Mouse (Mus musculus) intestine, embryonic 15.5 days (tissue): ENCODE measurements around the gene Fbxo11. TPM values are rescaled to one million over a fixed set of nuclear protein-coding genes. Genes with fewer than 3 reads are reported as not detected.
"Not testable (repeated sequence)": the region's sequence is repeated elsewhere in the genome, so short reads cannot be mapped to it uniquely, and the experiment has no call there.

Source experiments
- ATAC-seq: fragments of 200-750 bp; cut with Nextera tagmentation; 2 replicates; pipeline ENCODE4 v1.8.0; 2017; ENCODE audit warnings: moderate TSS enrichment, moderate library complexity
- H3K27ac ChIP-seq: fragments of 300-500 bp; sonication (generic); 2 replicates; pipeline ENCODE4 v1.5.1; 2015; ENCODE audit warnings: mild to moderate bottlenecking, inconsistent platforms
- H3K27me3 ChIP-seq: fragments of 300-500 bp; sonication (generic); replicated peaks from 2 replicates; pipeline ENCODE4 v1.6.1; 2015; ENCODE audit warnings: inconsistent platforms
- H3K36me3 ChIP-seq: fragments of 300-500 bp; sonication (generic); 2 replicates; pipeline ENCODE4 v1.6.1; 2015; ENCODE audit warnings: inconsistent platforms
- H3K4me1 ChIP-seq: fragments of 300-500 bp; sonication (generic); replicated peaks from 2 replicates; pipeline ENCODE4 v1.6.1; 2015; ENCODE audit warnings: inconsistent platforms
- H3K4me2 ChIP-seq: fragments of 300-500 bp; sonication (generic); replicated peaks from 2 replicates; pipeline ENCODE4 v1.6.1; 2015; ENCODE audit warnings: mild to moderate bottlenecking, inconsistent platforms
- H3K4me3 ChIP-seq: fragments of 300-500 bp; sonication (generic); replicated peaks from 2 replicates; pipeline ENCODE4 v1.5.1; 2015; ENCODE audit warnings: inconsistent platforms
- H3K9ac ChIP-seq: fragments of 300-500 bp; sonication (generic); 2 replicates; pipeline ENCODE4 v1.6.1; 2015; ENCODE audit warnings: inconsistent platforms
- H3K9me3 ChIP-seq: fragments of 300-500 bp; sonication (generic); 2 replicates; pipeline ENCODE4 v1.6.1; 2016; ENCODE audit warnings: inconsistent platforms
- WGBS: fragments of 180-500 bp; shearing (Covaris S2); methylation state at CpG from one replicate; pipeline ENCODE4 v1.1.7; 2015; 5-methylcytosine and 5-hydroxymethylcytosine counted together
- polyA plus RNA-seq: library from polyadenylated mRNA; unstranded; fragments of >200 nt; fragmentation: Nextera tagmentation; extraction: Ambion mirVana; gene quantifications from 2 replicates; pipeline ENCODE4 v1.2.1, GENCODE M21; 2015

The Fbxo11 gene
- polyA plus RNA-seq, 1 experiment from 2014 or later: 12.9 TPM

GRCm38 (mm10) chr17:87985916-87986315, 79.2 kb downstream of the Fbxo11 start:
- 89% methylated on average over 8 of the region's 8 CpGs for WGBS
- Histone ChIP-seq H3K27ac (no peak overlapping the region), H3K4me3 (no peak overlapping the region), H3K4me2 (no peak overlapping the region), H3K9ac (no peak overlapping the region), H3K9me3 (no peaks in the 10 kb centered on the region), H3K27me3 (no peaks in the 10 kb centered on the region), H3K36me3 (peaks cover 28% of the 10 kb centered on the region), H3K4me1 (no peaks in the 10 kb centered on the region)
- ATAC-seq: no peak

- H3K27me3 ChIP-seq: no peaks in the 10 kb centered on the region
- H3K4me3 ChIP-seq: no peak overlapping the region
- H3K36me3 ChIP-seq: peaks cover 25% of the 10 kb centered on the region
- no peak overlapping the region for H3K4me2 ChIP-seq
- peak; percentile 44; the same call in 1 of the 2 replicates for ATAC-seq
- WGBS: 90% methylated on average over 20 of the region's 20 CpGs
- no peak overlapping the region for H3K27ac ChIP-seq
- H3K9me3 ChIP-seq: no peaks in the 10 kb centered on the region
- no peaks in the 10 kb centered on the region for H3K4me1 ChIP-seq
- no peak overlapping the region for H3K9ac ChIP-seq
Measured at GRCm38 (mm10) chr17:87984440-87985214, 80.5 kb downstream of the Fbxo11 start.

GRCm38 (mm10) chr17:87983313-87983712, 81.8 kb downstream of the Fbxo11 start:
- WGBS: 36% methylated on average over 4 of the region's 4 CpGs
- Histone ChIP-seq H3K27ac (no peak overlapping the region), H3K36me3 (peaks cover 26% of the 10 kb centered on the region), H3K27me3 (no peaks in the 10 kb centered on the region), H3K4me1 (0 out of 2 replicates have a peak, but pooled peaks cover 3% of the 10 kb centered on the region), H3K9me3 (no peaks in the 10 kb centered on the region), H3K4me3 (no peak overlapping the region), H3K9ac (no peak overlapping the region), H3K4me2 (no peak overlapping the region)
- ATAC-seq: peak; percentile 70

DNA sequence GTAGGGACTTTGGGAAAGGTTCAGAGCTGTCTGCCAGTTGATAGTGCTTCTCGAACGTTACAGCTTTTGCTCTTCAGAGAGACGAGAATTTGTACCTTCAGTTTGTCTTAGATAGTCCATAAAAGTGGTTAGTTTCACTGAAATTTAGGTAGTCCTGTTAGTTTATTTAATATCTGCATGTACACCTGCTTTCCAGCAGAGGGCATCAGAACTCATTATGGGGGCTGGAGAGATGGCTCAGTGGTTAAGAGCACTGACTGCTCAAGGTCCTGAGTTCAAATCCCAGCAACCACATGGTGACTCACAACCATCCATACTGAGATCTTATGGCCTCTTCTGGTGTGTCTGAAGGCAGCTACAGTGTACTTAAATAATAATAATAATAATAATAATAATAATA, 83.0 kb downstream of the Fbxo11 start:
- no peak overlapping the region for H3K4me3 ChIP-seq
- H3K9ac ChIP-seq: no peak overlapping the region
- no peaks in the 10 kb centered on the region for H3K27me3 ChIP-seq
- no peak for ATAC-seq
- no peaks in the 10 kb centered on the region for H3K9me3 ChIP-seq
- peaks cover 23% of the 10 kb centered on the region for H3K36me3 ChIP-seq
- 85% methylated on average over 3 of the region's 3 CpGs for WGBS
- H3K4me2 ChIP-seq: no peak overlapping the region
- H3K4me1 ChIP-seq: 0 out of 2 replicates have a peak, but pooled peaks cover 5% of the 10 kb centered on the region
- H3K27ac ChIP-seq: no peak overlapping the region

DNA sequence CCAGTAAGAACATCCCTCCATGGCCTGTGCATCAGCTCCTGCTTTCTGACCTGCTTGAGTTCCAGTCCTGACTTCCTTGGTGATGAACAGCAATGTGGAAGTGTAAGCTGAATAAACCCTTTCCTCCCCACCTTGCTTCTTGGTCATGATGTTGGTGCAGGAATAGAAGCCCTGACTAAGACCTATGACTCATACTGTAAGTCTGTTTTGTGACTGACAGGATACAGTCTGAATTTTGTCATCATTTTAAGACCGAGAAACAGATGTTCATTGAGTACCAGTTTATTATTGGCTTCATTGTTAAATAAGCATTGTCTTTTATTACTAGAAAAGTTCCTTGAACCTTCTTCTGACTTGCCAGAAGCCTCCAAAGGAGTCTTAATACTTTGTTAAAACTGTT, 85.4 kb downstream of the Fbxo11 start:
- not testable (repeated sequence) for H3K27ac ChIP-seq, H3K9me3 ChIP-seq, H3K4me2 ChIP-seq, ATAC-seq, H3K27me3 ChIP-seq, H3K4me3 ChIP-seq, H3K9ac ChIP-seq
- peaks cover 11% of the 10 kb centered on the region; the same call in 1 of the 2 replicates for H3K36me3 ChIP-seq
- H3K4me1 ChIP-seq: peaks cover 12% of the 10 kb centered on the region; the same call in 1 of the 2 replicates
- 73% methylated on average over 1 of the region's 1 CpGs for WGBS

DNA sequence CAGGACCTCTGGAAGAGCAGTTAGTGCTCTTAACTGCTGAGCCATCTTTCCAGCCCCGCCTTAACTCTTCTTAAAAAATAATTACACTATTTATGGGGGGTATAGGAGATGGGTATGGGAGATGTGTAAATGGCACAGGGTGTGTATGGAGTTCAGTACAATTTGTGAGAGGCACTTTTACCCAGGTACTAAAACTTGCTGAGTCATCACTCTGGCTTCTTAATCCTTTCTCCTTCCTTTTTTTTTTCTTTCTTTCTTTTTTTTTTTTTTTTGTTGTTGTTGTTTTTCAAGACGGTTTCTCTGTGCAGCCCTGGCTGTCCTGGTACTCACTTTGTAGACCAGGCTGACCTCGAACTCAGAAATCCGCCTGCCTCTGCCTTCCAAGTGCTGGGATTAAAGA, 88.2 kb downstream of the Fbxo11 start:
- not testable (repeated sequence) for H3K27ac ChIP-seq, H3K36me3 ChIP-seq, H3K4me3 ChIP-seq, H3K9ac ChIP-seq, ATAC-seq, H3K4me2 ChIP-seq, H3K27me3 ChIP-seq, H3K9me3 ChIP-seq
- WGBS: 90% methylated on average over 4 of the region's 4 CpGs
- peaks cover 12% of the 10 kb centered on the region; the same call in 1 of the 2 replicates for H3K4me1 ChIP-seq

DNA sequence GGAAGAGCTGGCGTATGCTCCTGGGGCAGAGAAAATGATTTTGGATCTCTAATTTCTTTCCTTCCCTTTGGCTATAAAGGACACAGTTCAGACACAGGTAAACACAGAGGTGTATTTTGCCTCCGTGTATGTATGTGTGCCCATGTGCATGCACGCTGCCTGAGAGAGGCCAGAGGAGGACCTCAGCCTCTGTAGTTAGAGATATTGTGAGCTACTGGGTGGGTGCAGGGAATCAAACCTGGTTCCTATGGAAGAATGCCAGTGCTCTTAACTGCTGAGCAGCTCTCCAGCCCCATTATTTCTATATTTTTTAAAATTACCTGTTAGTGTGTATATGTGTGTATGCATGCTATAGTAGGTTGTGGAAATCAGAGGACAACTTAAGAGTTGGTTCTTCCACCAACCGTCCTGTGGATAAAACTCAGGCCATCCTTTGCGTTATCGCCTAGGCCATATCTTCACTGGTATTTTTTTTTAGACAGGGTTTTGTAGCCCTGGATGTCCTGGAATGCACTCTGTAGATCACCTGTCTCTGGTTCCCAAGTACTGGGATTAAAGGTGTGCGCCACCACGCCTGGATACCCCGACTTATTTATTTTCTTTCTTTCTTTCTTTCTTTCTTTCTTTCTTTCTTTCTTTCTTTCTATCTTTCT, 88.8 kb downstream of the Fbxo11 start:
- ATAC-seq: no peak
- no peaks in the 10 kb centered on the region for H3K9me3 ChIP-seq
- H3K9ac ChIP-seq: no peak overlapping the region
- 71% methylated on average over 9 of the region's 9 CpGs for WGBS
- no peaks in the 10 kb centered on the region for H3K27me3 ChIP-seq
- H3K27ac ChIP-seq: no peak overlapping the region
- peaks cover 4% of the 10 kb centered on the region; the same call in 1 of the 2 replicates for H3K36me3 ChIP-seq
- peaks cover 12% of the 10 kb centered on the region; the same call in 1 of the 2 replicates for H3K4me1 ChIP-seq
- H3K4me2 ChIP-seq: peak overlapping the region; percentile 75
- peak overlapping the region; percentile 98 for H3K4me3 ChIP-seq

DNA sequence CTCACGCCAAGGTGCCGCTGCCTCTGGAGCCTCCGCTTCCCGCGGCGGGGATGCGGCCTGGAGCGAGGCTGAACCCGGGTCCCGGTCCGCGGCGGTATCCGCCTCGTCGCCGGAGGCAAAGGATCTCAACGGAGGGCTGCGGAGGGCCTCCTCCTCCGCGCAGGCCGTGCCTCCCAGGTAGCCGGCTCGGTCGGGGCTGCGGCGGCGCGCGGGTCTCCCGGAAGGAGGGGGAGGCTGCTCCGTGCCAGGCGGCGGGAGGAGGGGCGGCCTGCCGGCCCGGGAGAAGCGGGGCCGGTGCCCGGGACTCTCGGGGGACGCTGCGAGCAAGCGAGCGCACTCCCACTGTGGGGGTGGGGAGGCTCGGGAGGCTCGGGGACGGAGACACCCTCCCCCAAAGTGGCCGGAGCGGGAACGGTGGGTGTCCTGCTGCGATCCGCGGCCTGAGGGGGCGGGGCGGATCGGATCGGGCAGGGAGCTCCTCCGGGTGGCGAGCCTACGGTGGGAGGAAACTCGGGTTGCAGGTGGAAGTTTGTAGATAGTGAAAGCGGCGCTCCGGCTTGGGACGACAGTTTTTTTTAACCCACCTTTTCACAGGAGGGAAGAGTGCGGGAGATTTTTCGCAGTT, 89.8 kb downstream of the Fbxo11 start:
- Histone ChIP-seq H3K9me3 (no peaks in the 10 kb centered on the region), H3K27me3 (no peaks in the 10 kb centered on the region), H3K9ac (peak overlapping the region; percentile 94), H3K27ac (peak overlapping the region; percentile 89), H3K36me3 (peaks cover 4% of the 10 kb centered on the region; the same call in 1 of the 2 replicates), H3K4me2 (peak overlapping the region; percentile 75), H3K4me1 (peaks cover 12% of the 10 kb centered on the region; the same call in 1 of the 2 replicates), H3K4me3 (peak overlapping the region; percentile 98)
- under 1% methylated on average over 62 of the region's 68 CpGs for WGBS
- ATAC-seq: peak; percentile 73

DNA sequence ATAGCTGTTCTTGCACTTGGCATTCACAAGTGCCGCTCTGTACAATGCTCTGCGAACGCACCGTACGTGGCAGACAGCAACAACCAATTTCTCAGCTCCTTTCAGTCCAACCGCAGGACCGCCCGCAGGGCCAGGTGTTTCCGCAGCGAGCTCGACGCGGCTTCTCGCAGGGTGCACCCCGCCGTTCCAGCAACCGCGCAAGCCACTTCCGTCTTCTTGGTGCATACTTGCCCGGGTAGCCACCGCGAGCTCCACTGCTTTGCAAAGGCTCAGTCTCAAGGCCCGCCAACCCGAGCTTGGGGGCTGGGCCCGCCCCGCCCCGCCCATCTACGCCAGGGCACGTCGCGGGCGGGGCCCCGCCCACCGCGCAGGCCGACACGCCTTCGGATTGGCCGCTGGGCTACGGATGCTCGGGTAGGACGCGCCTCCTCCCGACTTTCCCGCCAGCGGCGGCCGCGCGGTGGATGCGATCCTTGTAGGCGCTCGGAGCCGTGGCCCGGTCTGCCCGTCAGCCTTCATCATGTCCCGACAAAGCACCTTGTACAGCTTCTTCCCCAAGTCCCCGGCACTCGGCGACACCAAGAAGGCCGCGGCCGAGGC, 90.4 kb downstream of the Fbxo11 start, which contains the start of gene Msh6:
Gene Msh6, plus strand, starts transcription at position 434 of the 600 bp plus-strand sequence.
- peak within 1 kb of the TSS; percentile 98 for H3K4me3 ChIP-seq
- peak; percentile 99 for ATAC-seq
- peak within 1 kb of the TSS; percentile 89 for H3K27ac ChIP-seq
- no peaks in the 10 kb centered on the region for H3K27me3 ChIP-seq
- peak within 1 kb of the TSS; percentile 75 for H3K4me2 ChIP-seq
- WGBS: under 1% methylated on average over 63 of the region's 63 CpGs
- peak within 1 kb of the TSS; percentile 94 for H3K9ac ChIP-seq
- peaks cover 12% of the 10 kb centered on the region; the same call in 1 of the 2 replicates for H3K4me1 ChIP-seq
- H3K36me3 ChIP-seq: peaks cover 4% of the 10 kb centered on the region; the same call in 1 of the 2 replicates
- no peaks in the 10 kb centered on the region for H3K9me3 ChIP-seq

DNA sequence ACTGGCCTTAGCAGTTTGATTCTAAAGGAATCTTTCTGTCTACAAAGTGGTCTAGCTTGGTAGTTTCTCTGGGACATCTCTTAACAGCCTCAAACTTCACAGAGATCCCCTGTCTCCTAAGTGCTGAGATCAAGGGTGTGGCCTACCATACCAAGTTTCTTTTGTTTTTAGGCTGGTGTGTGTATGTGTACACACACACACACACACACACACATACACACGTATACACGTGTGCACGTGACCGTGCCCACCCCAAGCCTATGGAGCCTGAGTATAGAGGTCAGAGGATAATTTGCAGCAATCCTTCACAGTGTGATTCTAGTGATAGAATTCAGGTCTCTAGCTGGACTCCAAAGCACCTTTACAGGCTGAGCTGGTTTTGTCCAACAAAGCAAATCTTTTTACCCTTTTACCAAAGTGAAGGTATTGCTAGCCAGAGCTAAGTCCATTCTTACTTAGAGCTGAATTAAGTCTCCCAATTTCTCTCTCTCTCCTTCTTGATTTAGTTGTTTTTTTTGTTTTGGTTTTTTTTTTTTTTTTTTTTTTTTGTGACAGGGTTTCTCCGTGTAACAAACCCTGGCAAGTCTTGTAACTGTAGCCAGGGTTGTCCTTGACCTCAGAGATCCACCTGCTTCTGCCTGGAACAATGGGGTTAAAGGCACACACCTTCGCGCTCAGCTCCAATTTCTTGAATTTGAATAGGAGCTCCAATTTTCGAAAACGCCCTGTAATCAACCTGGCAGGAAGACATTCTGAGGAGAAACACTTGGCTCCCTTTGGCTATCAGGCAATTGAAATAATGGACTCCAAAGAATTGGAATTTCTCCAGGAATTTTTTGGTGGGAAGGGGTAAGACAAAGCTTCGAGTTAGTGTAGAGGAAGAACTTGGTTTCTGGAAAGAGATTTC, 91.6 kb downstream of the Fbxo11 start:
- no peaks in the 10 kb centered on the region for H3K9me3 ChIP-seq
- peaks cover 9% of the 10 kb centered on the region; the same call in 1 of the 2 replicates for H3K4me1 ChIP-seq
- peaks cover under 1% of the 10 kb centered on the region; the same call in 1 of the 2 replicates for H3K36me3 ChIP-seq
- no peaks in the 10 kb centered on the region for H3K27me3 ChIP-seq
- no peak for ATAC-seq
- no peak overlapping the region for H3K27ac ChIP-seq
- 69% methylated on average over 10 of the region's 10 CpGs for WGBS
- H3K9ac ChIP-seq: no peak overlapping the region
- 0 out of 2 replicates have a peak overlapping the region, but pooled peaks have one; percentile 75 for H3K4me2 ChIP-seq
- H3K4me3 ChIP-seq: no peak overlapping the region

- Histone ChIP-seq H3K27me3 (no peaks in the 10 kb centered on the region), H3K9me3 (no peaks in the 10 kb centered on the region), H3K27ac (no peak overlapping the region), H3K4me3 (no peak overlapping the region), H3K4me2 (no peak overlapping the region), H3K4me1 (peaks cover 9% of the 10 kb centered on the region; the same call in 1 of the 2 replicates), H3K9ac (no peak overlapping the region), H3K36me3 (no peaks in the 10 kb centered on the region)
- 59% methylated on average over 5 of the region's 5 CpGs for WGBS
- no peak for ATAC-seq
Measured at GRCm38 (mm10) chr17:87972856-87973255, 92.2 kb downstream of the Fbxo11 start.
